Mouse (Mus musculus) bone marrow, adult 2 months (tissue): ENCODE measurements around the gene Trappc5. TPM values are rescaled to one million over a fixed set of nuclear protein-coding genes. Genes with fewer than 3 reads are reported as not detected.

Experiments
- H3K27ac ChIP-seq: fragments of 200-500 bp; 2 replicates; pipeline ENCODE4 v1.5.1; 2012; ENCODE audit warnings: low read depth, mild to moderate bottlenecking, control low read depth, inconsistent platforms, low read length; ENCODE audit not compliant: control insufficient read depth, poor library complexity, insufficient read depth
- H3K4me1 ChIP-seq: fragments of 200-500 bp; 2 replicates; pipeline ENCODE4 v1.6.1; 2011; ENCODE audit warnings: low read length; ENCODE audit not compliant: control insufficient read depth, insufficient read depth
- H3K4me3 ChIP-seq: fragments of 200-500 bp; replicated peaks from 2 replicates; pipeline ENCODE3; 2011; ENCODE audit warnings: mild to moderate bottlenecking, low read depth, low read length, control low read depth; ENCODE audit not compliant: control insufficient read depth
- CTCF ChIP-seq: fragments of 200-500 bp; IDR thresholded peaks from 2 replicates; pipeline ENCODE4 v1.5.1; 2011; ENCODE audit warnings: low read length, control low read depth; ENCODE audit not compliant: control insufficient read depth, insufficient read depth
- POLR2A ChIP-seq: fragments of 200-500 bp; IDR thresholded peaks from 2 replicates; pipeline ENCODE4 v1.6.1; 2011; ENCODE audit warnings: low read depth, mild to moderate bottlenecking, control low read depth, low read length, borderline replicate concordance; ENCODE audit not compliant: control insufficient read depth
- WGBS: fragments of 180-500 bp; shearing (Covaris S2); methylation state at CpG from one replicate; pipeline ENCODE4 v1.1.7; 2018; 5-methylcytosine and 5-hydroxymethylcytosine counted together
- polyA plus RNA-seq: library from polyadenylated mRNA; stranded (reverse); fragments of >200 nt; gene quantifications from 2 replicates; pipeline ENCODE4 v1.2.4, GENCODE M21; 2011; ENCODE audit warnings: low replicate concordance; ENCODE audit not compliant: missing spikeins, insufficient read depth, insufficient read length

The Trappc5 gene
- polyA plus RNA-seq, 1 experiment = 10.0 TPM

- Histone ChIP-seq H3K27ac (peak overlapping the region; percentile 20; the same call in 1 of the 2 replicates), H3K4me1 (peaks cover 1% of the 10 kb centered on the region; the same call in 1 of the 2 replicates), H3K4me3 (no peak overlapping the region)
- no peak for TF ChIP-seq POLR2A
- TF ChIP-seq CTCF = no peak
- 62% methylated on average over 4 of the region's 4 CpGs for WGBS
Measured at GRCm38 (mm10) chr8:3647561-3647960, 28.5 kb upstream of the Trappc5 start.

- Histone ChIP-seq H3K4me1 (peaks cover 1% of the 10 kb centered on the region; the same call in 1 of the 2 replicates), H3K27ac (peak overlapping the region; percentile 90; the same call in 1 of the 2 replicates), H3K4me3 (no peak overlapping the region)
- 25% methylated on average over 2 of the region's 2 CpGs for WGBS
- TF ChIP-seq POLR2A (no peak), CTCF (no peak)
Measured at GRCm38 (mm10) chr8:3648268-3648667, 27.8 kb upstream of the Trappc5 start.

GRCm38 (mm10) chr8:3648990-3649389 lies 27.1 kb upstream of the Trappc5 start:
- no peak for TF ChIP-seq POLR2A
- TF ChIP-seq CTCF = no peak
- H3K4me3 ChIP-seq = peak overlapping the region; percentile 48
- peak overlapping the region; percentile 90 for H3K27ac ChIP-seq
- H3K4me1 ChIP-seq = peaks cover 1% of the 10 kb centered on the region; the same call in 1 of the 2 replicates
- 24% methylated on average over 1 of the region's 1 CpGs for WGBS

- no peak overlapping the region for H3K4me3 ChIP-seq
- WGBS = 24% methylated on average over 3 of the region's 3 CpGs
- H3K4me1 ChIP-seq = peaks cover 8% of the 10 kb centered on the region; the same call in 1 of the 2 replicates
- TF ChIP-seq CTCF = no peak
- TF ChIP-seq POLR2A = no peak
- no peak overlapping the region for H3K27ac ChIP-seq
Measured at GRCm38 (mm10) chr8:3652845-3653244, 23.3 kb upstream of the Trappc5 start.

GRCm38 (mm10) chr8:3654726-3655508 lies 21.2 kb upstream of the Trappc5 start:
- WGBS = 86% methylated on average over 11 of the region's 11 CpGs
- no peak overlapping the region for H3K4me3 ChIP-seq
- H3K27ac ChIP-seq = no peak overlapping the region
- TF ChIP-seq POLR2A = no peak
- TF ChIP-seq CTCF = no peak
- H3K4me1 ChIP-seq = peaks cover 12% of the 10 kb centered on the region

GRCm38 (mm10) chr8:3655526-3655925 lies 20.6 kb upstream of the Trappc5 start, which contains the start of gene Retn:
Gene Retn (plus strand): TSS chr8:3655770.
- Histone ChIP-seq H3K27ac (no peak within 1 kb of the TSS), H3K4me3 (no peak within 1 kb of the TSS), H3K4me1 (peaks cover 12% of the 10 kb centered on the region)
- WGBS = 73% methylated on average over 3 of the region's 3 CpGs
- TF ChIP-seq POLR2A (no peak), CTCF (no peak)

GRCm38 (mm10) chr8:3656725-3657381 lies 19.2 kb upstream of the Trappc5 start:
- Histone ChIP-seq H3K4me1 (peaks cover 17% of the 10 kb centered on the region), H3K4me3 (peak overlapping the region; percentile 10), H3K27ac (no peak overlapping the region)
- 23% methylated on average over 7 of the region's 7 CpGs for WGBS
- TF ChIP-seq POLR2A (no peak), CTCF (no peak)

- peaks cover 23% of the 10 kb centered on the region for H3K4me1 ChIP-seq
- H3K27ac ChIP-seq = peak overlapping the region; percentile 89
- TF ChIP-seq POLR2A = no peak
- no peak for TF ChIP-seq CTCF
- 22% methylated on average over 8 of the region's 8 CpGs for WGBS
- H3K4me3 ChIP-seq = peak overlapping the region; percentile 7
Measured at GRCm38 (mm10) chr8:3660889-3661288, 15.2 kb upstream of the Trappc5 start.
